Comparison of ENCODE assay signal across 8 mouse cellular contexts in the genomic region with DNA sequence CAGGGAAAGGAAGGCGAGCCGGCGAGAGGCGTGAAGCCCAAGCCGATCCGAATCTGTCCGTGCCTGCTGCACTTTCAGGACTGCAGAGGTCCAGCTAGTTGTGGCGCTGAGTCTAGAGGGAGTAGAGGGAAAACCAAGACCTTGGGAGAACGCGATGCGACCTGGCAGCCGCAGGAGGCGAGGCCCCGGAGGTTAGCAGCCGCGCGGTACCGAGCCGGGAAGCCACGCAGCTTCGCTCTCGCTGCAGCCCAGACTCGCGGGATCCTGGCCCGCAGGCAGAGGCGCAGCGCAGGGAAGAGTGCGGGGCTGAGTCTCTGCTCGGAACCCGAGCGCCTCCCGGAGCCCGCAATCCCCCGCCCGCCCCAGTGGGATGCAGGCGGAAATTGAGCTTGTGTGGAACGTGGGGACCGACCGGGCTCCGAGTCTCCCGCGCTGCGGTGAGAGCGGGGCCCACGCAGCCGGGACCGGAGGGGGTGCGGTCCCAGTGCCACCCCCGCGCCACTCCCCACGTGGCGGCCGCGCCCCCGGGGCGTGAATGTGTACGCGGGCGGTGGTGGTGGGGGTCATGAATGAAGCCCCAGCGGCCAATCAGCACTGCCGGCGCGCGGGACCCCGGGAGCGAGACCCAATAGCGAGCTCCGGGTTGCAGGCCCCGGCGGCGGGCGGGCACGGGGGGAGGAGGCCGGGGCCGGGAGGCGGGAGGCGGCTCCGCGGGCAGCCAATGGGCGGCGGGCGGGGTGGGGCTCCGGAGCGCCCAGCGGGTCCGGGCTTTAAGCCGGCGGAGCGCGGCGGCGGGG. TPM values are rescaled to one million over a fixed set of nuclear protein-coding genes. Genes with fewer than 3 reads are reported as not detected.
DNase-seq lines count a peak whose midpoint lies in the region; ATAC-seq and TF ChIP-seq lines count a peak whose summit lies in the region.

No protein-coding gene starts in this region.

- H3K9me3 ChIP-seq in hindbrain, embryonic 16.5 days (ENCODE audit: control insufficient read depth, low read length), result no peaks in the 10 kb centered on the region

- intact Hi-C loops in gastrocnemius, adult 2 months (cut with DNase I), result no loop called here

- H3K36me3 ChIP-seq in hindbrain, embryonic 16.5 days (ENCODE audit: control insufficient read depth, insufficient read depth, low read length), result no peaks in the 10 kb centered on the region

- ATAC-seq in hindbrain, embryonic 16.5 days, result peak; percentile 92

- H3K27ac ChIP-seq in gastrocnemius, adult 2 months, result peak overlapping the region; percentile 6; the same call in 1 of the 2 replicates
- H3K27ac ChIP-seq in hindbrain, embryonic 16.5 days (ENCODE audit: low read depth, low read length), result 0 out of 2 replicates have a peak overlapping the region, but pooled peaks have one; percentile 4

- peak overlapping the region; percentile 86 for H3K4me3 ChIP-seq in gastrocnemius, adult 2 months
- H3K4me3 ChIP-seq in hindbrain, embryonic 16.5 days (ENCODE audit: low read length), result peak overlapping the region; percentile 58

- 1% methylated on average over 57 of the region's 92 CpGs for WGBS in hindbrain, embryonic 16.5 days

- no peak for TF ChIP-seq CTCF in gastrocnemius, adult 2 months (IDR thresholded peaks at IDR 0.05)

- peak overlapping the region; percentile 38 for H3K9ac ChIP-seq in hindbrain, embryonic 16.5 days (ENCODE audit: low read depth, low read length)

- peak; percentile 90 for DNase-seq in ZHBTc4 (ENCODE audit: low read depth, low spot score)
- DNase-seq in cerebellum, postnatal 4 days (ENCODE audit: low spot score in 2 of 2), result peak; percentile 53 to 74
- peak; percentile 92 for DNase-seq in gastrocnemius, adult 2 months
- DNase-seq in left cerebral cortex, adult 11 months (ENCODE audit: low spot score), result peak; percentile 83
- peak; percentile 69 for DNase-seq in lung, postnatal 14 days
- DNase-seq in retina, postnatal 1 day, result peak; percentile 94
- peak; percentile 57 for DNase-seq in urinary bladder, adult 2 months (ENCODE audit: low spot score)

- peaks cover 25% of the 10 kb centered on the region for H3K4me1 ChIP-seq in hindbrain, embryonic 16.5 days (ENCODE audit: control insufficient read depth, insufficient read depth, low read depth, low read length)

- H3K4me2 ChIP-seq in hindbrain, embryonic 16.5 days (ENCODE audit: low read length), result peak overlapping the region; percentile 88

- H3K27me3 ChIP-seq in hindbrain, embryonic 16.5 days (replicated peaks; ENCODE audit: control insufficient read depth, insufficient read depth, low read length), result peaks cover 47% of the 10 kb centered on the region

RNA-seq across cellular contexts. Expression of gene Pou3f1, which starts 0.4 kb away (rescaled TPM):
- under 1 TPM; 0.14 to 0.26 TPM for total RNA-seq in gastrocnemius, adult 2 months (2021)
- polyA plus RNA-seq in hindbrain, embryonic 16.5 days (2015; fragmentation: Nextera tagmentation; extraction: Ambion mirVana), result 3.0 and 6.7 TPM in 2 replicates
- 0.14 and 0.18 TPM in 2 replicates for polyA plus RNA-seq in urinary bladder, adult 2 months (2012; rRNA removed)

RNA-seq across cellular contexts. Expression of gene Utp11, which starts 36.3 kb away (rescaled TPM):
- total RNA-seq in gastrocnemius, adult 2 months (2021), result 10 to 100 TPM; 17.5 to 21.5 TPM
- 37.9 TPM in 2 replicates for polyA plus RNA-seq in hindbrain, embryonic 16.5 days (2015; fragmentation: Nextera tagmentation; extraction: Ambion mirVana)
- polyA plus RNA-seq in urinary bladder, adult 2 months (2012; rRNA removed), result 31.6 and 32.9 TPM in 2 replicates

RNA-seq across cellular contexts. Expression of gene Fhl3, which starts 43.4 kb away (rescaled TPM):
- total RNA-seq in gastrocnemius, adult 2 months (2021), result 100 to 1,000 TPM; 151 to 515 TPM
- 1.5 and 2.1 TPM in 2 replicates for polyA plus RNA-seq in hindbrain, embryonic 16.5 days (2015; fragmentation: Nextera tagmentation; extraction: Ambion mirVana)
- polyA plus RNA-seq in urinary bladder, adult 2 months (2012; rRNA removed), result 2.7 and 5.2 TPM in 2 replicates

RNA-seq across cellular contexts. Expression of gene 3100002H09Rik, which starts 46.4 kb away (rescaled TPM):
- not detected for total RNA-seq in gastrocnemius, adult 2 months (2021)
- 0.36 and 0.49 TPM in 2 replicates for polyA plus RNA-seq in hindbrain, embryonic 16.5 days (2015; fragmentation: Nextera tagmentation; extraction: Ambion mirVana)
- not detected in 2 replicates for polyA plus RNA-seq in urinary bladder, adult 2 months (2012; rRNA removed)

RNA-seq across cellular contexts. Expression of gene Sf3a3, which starts 57.5 kb away (rescaled TPM):
- 10 to 100 TPM; 11.1 to 14.3 TPM for total RNA-seq in gastrocnemius, adult 2 months (2021)
- polyA plus RNA-seq in hindbrain, embryonic 16.5 days (2015; fragmentation: Nextera tagmentation; extraction: Ambion mirVana), result 86.1 and 93.2 TPM in 2 replicates
- polyA plus RNA-seq in urinary bladder, adult 2 months (2012; rRNA removed), result 38.1 and 40.4 TPM in 2 replicates

Comparison
In these comparisons a context has a peak if more than half of its experiments do, and no peak if none do; other contexts are left out.
1. Peak in every context shown above with its lines: DNase-seq, ATAC-seq, H3K4me3 ChIP-seq and H3K27ac ChIP-seq.